Mouse (Mus musculus): Measurements from ENCODE around the gene Ribc2.

- TF ChIP-seq POLR2A (IDR thresholded peaks at IDR 0.05; ENCODE audit: borderline replicate concordance, insufficient read depth, low read length) (no peak), CTCF (IDR thresholded peaks at IDR 0.05; ENCODE audit: borderline replicate concordance, insufficient read depth, low read depth, low read length) (no peak)
These were observed 47.8 kb downstream of the Ribc2 start for GRCm38 (mm10) chr15:85179528-85180180.
